Mouse (Mus musculus) heart, embryonic 16.5 days (tissue): ENCODE results near the gene Me1. TPM values are rescaled to one million over a fixed set of nuclear protein-coding genes. Genes with fewer than 3 reads are reported as not detected.

Experiments used
- ATAC-seq: fragments of 200-750 bp; cut with Nextera tagmentation; replicated peaks from 2 replicates; pipeline ENCODE4 v1.8.0; 2017; ENCODE audit warnings: moderate number of reproducible peaks; ENCODE audit not compliant: insufficient read depth, low FRiP score; ENCODE audit errors: extremely low read depth
- H3K27ac ChIP-seq: fragments of 300-500 bp; sonication (generic); 2 replicates; pipeline ENCODE4 v1.5.1; 2014; ENCODE audit warnings: mild to moderate bottlenecking, low read length, control low read depth, moderate library complexity
- H3K27me3 ChIP-seq: fragments of 300-500 bp; sonication (generic); 2 replicates; pipeline ENCODE4 v1.6.1; 2014; ENCODE audit warnings: low read length, mixed read lengths; ENCODE audit not compliant: control insufficient read depth, insufficient read depth
- H3K36me3 ChIP-seq: fragments of 300-500 bp; sonication (generic); 2 replicates; pipeline ENCODE4 v1.6.1; 2014; ENCODE audit not compliant: control insufficient read depth, insufficient read depth
- H3K4me1 ChIP-seq: fragments of 300-500 bp; sonication (generic); 2 replicates; pipeline ENCODE4 v1.6.1; 2014; ENCODE audit warnings: low read length, mixed read lengths; ENCODE audit not compliant: control insufficient read depth, insufficient read depth
- H3K4me2 ChIP-seq: fragments of 300-500 bp; sonication (generic); 2 replicates; pipeline ENCODE4 v1.6.1; 2014; ENCODE audit warnings: low read depth, mild to moderate bottlenecking, control low read depth, low read length
- H3K4me3 ChIP-seq: fragments of 300-500 bp; sonication (generic); 2 replicates; pipeline ENCODE4 v1.5.1; 2014; ENCODE audit warnings: mild to moderate bottlenecking, control low read depth, low read length
- H3K9ac ChIP-seq: fragments of 300-500 bp; sonication (generic); 2 replicates; pipeline ENCODE4 v1.6.1; 2014; ENCODE audit warnings: low read length, control low read depth
- H3K9me3 ChIP-seq: fragments of 300-500 bp; sonication (generic); replicated peaks from 2 replicates; pipeline ENCODE4 v1.6.1; 2016; ENCODE audit warnings: low read length; ENCODE audit not compliant: control insufficient read depth
- WGBS: fragments of 180-500 bp; shearing (Covaris S2); extraction: QIAGEN DNeasy Blood & Tissue Kit; methylation state at CpG from one replicate; pipeline ENCODE4 v1.1.7; 2014; 5-methylcytosine and 5-hydroxymethylcytosine counted together
- polyA plus RNA-seq: library from polyadenylated mRNA; unstranded; fragments of >200 nt; fragmentation: Nextera tagmentation; extraction: Ambion mirVana; gene quantifications from 2 replicates; pipeline ENCODE4 v1.2.1, GENCODE M21; 2015

The Me1 gene
- polyA plus RNA-seq, 1 experiment from 2014 or later: 19.6 TPM

- H3K4me3 ChIP-seq: peak overlapping the region; percentile 93
- WGBS: 11% methylated on average over 8 of the region's 8 CpGs
- H3K9ac ChIP-seq: peak overlapping the region; percentile 89
- peaks cover 17% of the 10 kb centered on the region for H3K4me1 ChIP-seq
- no peak overlapping the region for H3K27ac ChIP-seq
- peaks cover 13% of the 10 kb centered on the region for H3K36me3 ChIP-seq
- H3K4me2 ChIP-seq: peak overlapping the region; percentile 98
- no peaks in the 10 kb centered on the region for H3K27me3 ChIP-seq
- H3K9me3 ChIP-seq: no peaks in the 10 kb centered on the region
- no peak for ATAC-seq
Measured at GRCm38 (mm10) chr9:86570946-86571345, 124.8 kb downstream of the Me1 start.

- Histone ChIP-seq H3K9me3 (no peaks in the 10 kb centered on the region), H3K4me1 (peaks cover 17% of the 10 kb centered on the region), H3K27me3 (no peaks in the 10 kb centered on the region), H3K27ac (no peak overlapping the region), H3K36me3 (peaks cover 14% of the 10 kb centered on the region), H3K4me3 (peak overlapping the region; percentile 93), H3K9ac (peak overlapping the region; percentile 89; the same call in 1 of the 2 replicates), H3K4me2 (peak overlapping the region; percentile 98)
- 77% methylated on average over 10 of the region's 10 CpGs for WGBS
- ATAC-seq: no peak
Measured at GRCm38 (mm10) chr9:86570261-86570890, 125.4 kb downstream of the Me1 start.

- 66% methylated on average over 3 of the region's 3 CpGs for WGBS
Measured at GRCm38 (mm10) chr9:86569314-86569910, 126.3 kb downstream of the Me1 start.

GRCm38 (mm10) chr9:86560543-86560942, 135.2 kb downstream of the Me1 start:
- no peak overlapping the region for H3K4me2 ChIP-seq
- no peaks in the 10 kb centered on the region for H3K27me3 ChIP-seq
- H3K27ac ChIP-seq: no peak overlapping the region
- WGBS: 70% methylated on average over 3 of the region's 3 CpGs
- H3K36me3 ChIP-seq: peaks cover 58% of the 10 kb centered on the region
- H3K9me3 ChIP-seq: no peaks in the 10 kb centered on the region
- no peak overlapping the region for H3K9ac ChIP-seq
- no peak for ATAC-seq
- no peak overlapping the region for H3K4me3 ChIP-seq
- no peaks in the 10 kb centered on the region for H3K4me1 ChIP-seq

More at GRCm38 (mm10) chr9:86569314-86569910, 126.3 kb downstream of the Me1 start:
- Histone ChIP-seq H3K27ac (no peak overlapping the region), H3K4me3 (no peak overlapping the region), H3K27me3 (no peaks in the 10 kb centered on the region), H3K36me3 (peaks cover 23% of the 10 kb centered on the region), H3K4me1 (peaks cover 17% of the 10 kb centered on the region), H3K9ac (no peak overlapping the region), H3K9me3 (no peaks in the 10 kb centered on the region), H3K4me2 (no peak overlapping the region)
- no peak for ATAC-seq

- ATAC-seq: no peak
- no peak overlapping the region for H3K27ac ChIP-seq
- no peak overlapping the region for H3K9ac ChIP-seq
- WGBS: 84% methylated on average over 4 of the region's 4 CpGs
- H3K4me3 ChIP-seq: no peak overlapping the region
- no peaks in the 10 kb centered on the region for H3K27me3 ChIP-seq
- H3K36me3 ChIP-seq: peaks cover 46% of the 10 kb centered on the region
- H3K4me2 ChIP-seq: no peak overlapping the region
- no peaks in the 10 kb centered on the region for H3K4me1 ChIP-seq
- no peaks in the 10 kb centered on the region for H3K9me3 ChIP-seq
Measured at GRCm38 (mm10) chr9:86554641-86555040, 141.1 kb downstream of the Me1 start.

GRCm38 (mm10) chr9:86553886-86554285, 141.9 kb downstream of the Me1 start:
- no peak for ATAC-seq
- Histone ChIP-seq H3K9me3 (no peaks in the 10 kb centered on the region), H3K4me1 (no peaks in the 10 kb centered on the region), H3K4me2 (no peak overlapping the region), H3K4me3 (no peak overlapping the region), H3K9ac (no peak overlapping the region), H3K36me3 (peaks cover 41% of the 10 kb centered on the region), H3K27ac (no peak overlapping the region), H3K27me3 (no peaks in the 10 kb centered on the region)
- WGBS: 81% methylated on average over 9 of the region's 9 CpGs

GRCm38 (mm10) chr9:86550717-86551116, 145.0 kb downstream of the Me1 start:
- H3K9ac ChIP-seq: no peak overlapping the region
- H3K27ac ChIP-seq: no peak overlapping the region
- no peak overlapping the region for H3K4me3 ChIP-seq
- no peaks in the 10 kb centered on the region for H3K4me1 ChIP-seq
- no peaks in the 10 kb centered on the region for H3K9me3 ChIP-seq
- H3K4me2 ChIP-seq: no peak overlapping the region
- H3K36me3 ChIP-seq: peaks cover 31% of the 10 kb centered on the region
- no peaks in the 10 kb centered on the region for H3K27me3 ChIP-seq
- WGBS: 91% methylated on average over 3 of the region's 3 CpGs
- ATAC-seq: no peak

- no peak overlapping the region for H3K9ac ChIP-seq
- H3K27ac ChIP-seq: no peak overlapping the region
- ATAC-seq: no peak
- H3K4me1 ChIP-seq: no peaks in the 10 kb centered on the region
- no peaks in the 10 kb centered on the region for H3K9me3 ChIP-seq
- H3K4me2 ChIP-seq: no peak overlapping the region
- no peak overlapping the region for H3K4me3 ChIP-seq
- H3K36me3 ChIP-seq: peaks cover 31% of the 10 kb centered on the region
- H3K27me3 ChIP-seq: no peaks in the 10 kb centered on the region
- WGBS: 76% methylated on average over 5 of the region's 5 CpGs
Measured at GRCm38 (mm10) chr9:86549637-86550162, 146.1 kb downstream of the Me1 start.

GRCm38 (mm10) chr9:86544559-86544958, 151.2 kb downstream of the Me1 start:
- H3K27ac ChIP-seq: no peak overlapping the region
- H3K4me2 ChIP-seq: no peak overlapping the region
- WGBS: 67% methylated on average over 1 of the region's 1 CpGs
- H3K4me1 ChIP-seq: no peaks in the 10 kb centered on the region
- no peak overlapping the region for H3K9ac ChIP-seq
- H3K4me3 ChIP-seq: no peak overlapping the region
- no peak for ATAC-seq
- no peaks in the 10 kb centered on the region for H3K9me3 ChIP-seq
- peaks cover 27% of the 10 kb centered on the region for H3K36me3 ChIP-seq
- no peaks in the 10 kb centered on the region for H3K27me3 ChIP-seq
